Mouse (Mus musculus) liver, embryonic 14.5 days (tissue): ENCODE measurements around the gene Foxj2. TPM values are rescaled to one million over a fixed set of nuclear protein-coding genes. Genes with fewer than 3 reads are reported as not detected.
A peak's percentile ranks its signal among the peaks of the same experiment; 100 is the strongest.

ENCODE experiments used
- ATAC-seq: fragments of 200-750 bp; cut with Nextera tagmentation; 2 replicates; pipeline ENCODE4 v1.8.0; 2017; ENCODE audit warnings: moderate number of reproducible peaks, mild to moderate bottlenecking, moderate library complexity; ENCODE audit not compliant: insufficient read depth
- DNase-seq, 3 experiments: peaks; one replicate each; pipeline ENCODE4 v3.0.0-alpha.2; 2012 to 2013; ENCODE audit warnings: low read depth in 3 of 3, low spot score in 3 of 3
- H3K27ac ChIP-seq: fragments of 300-500 bp; sonication (generic); 2 replicates; pipeline ENCODE4 v1.5.1; 2014; ENCODE audit warnings: moderate library complexity, mild to moderate bottlenecking, control low read depth, inconsistent platforms
- H3K27me3 ChIP-seq: fragments of 300-500 bp; sonication (generic); 2 replicates; pipeline ENCODE4 v1.6.1; 2014; ENCODE audit warnings: mild to moderate bottlenecking, low read length, moderate library complexity; ENCODE audit not compliant: control insufficient read depth, insufficient read depth
- H3K36me3 ChIP-seq: fragments of 300-500 bp; sonication (generic); replicated peaks from 2 replicates; pipeline ENCODE4 v1.6.1; 2014; ENCODE audit warnings: low read depth; ENCODE audit not compliant: control insufficient read depth, insufficient read depth
- H3K4me1 ChIP-seq, 2 experiments: fragments of 200-500 bp in 1 of 2; fragments of 300-500 bp in 1 of 2; sonication (generic) in 1 of 2; replicated peaks; 2 replicates each; pipeline ENCODE4 v1.6.1; 2012 to 2014; ENCODE audit warnings: antibody characterized with exemption in 1 of 2, inconsistent platforms in 1 of 2, low read length in 1 of 2; ENCODE audit not compliant: control insufficient read depth in 2 of 2, insufficient read depth in 2 of 2
- H3K4me2 ChIP-seq: fragments of 300-500 bp; sonication (generic); 2 replicates; pipeline ENCODE4 v1.6.1; 2014; ENCODE audit warnings: low read depth, mild to moderate bottlenecking, control low read depth, moderate library complexity
- H3K4me3 ChIP-seq, 2 experiments: fragments of 200-500 bp in 1 of 2; fragments of 300-500 bp in 1 of 2; sonication (generic) in 1 of 2; 2 replicates each; pipeline ENCODE4 v1.5.1; 2012 to 2014; ENCODE audit warnings: low read depth in 2 of 2, low read length in 2 of 2, mild to moderate bottlenecking in 2 of 2, control low read depth in 1 of 2, inconsistent platforms in 1 of 2, moderate library complexity in 1 of 2; ENCODE audit not compliant: insufficient read depth in 1 of 2
- H3K9ac ChIP-seq: fragments of 300-500 bp; sonication (generic); replicated peaks from 2 replicates; pipeline ENCODE4 v1.6.1; 2014; ENCODE audit warnings: mild to moderate bottlenecking, control low read depth, moderate library complexity
- H3K9me3 ChIP-seq: fragments of 300-500 bp; sonication (generic); 2 replicates; pipeline ENCODE4 v1.6.1; 2016; ENCODE audit warnings: low read length, mixed read lengths; ENCODE audit not compliant: control insufficient read depth
- CTCF ChIP-seq: IDR thresholded peaks from 2 replicates; pipeline ENCODE4 v1.5.1; 2016; ENCODE audit warnings: antibody characterized with exemption, low read depth, control low read depth
- EP300 ChIP-seq: IDR thresholded peaks from 2 replicates; pipeline ENCODE4 v1.6.1; 2016; ENCODE audit warnings: antibody characterized with exemption, low read depth
- WGBS: fragments of 180-500 bp; shearing (Covaris S2); extraction: QIAGEN DNeasy Blood & Tissue Kit; methylation state at CpG from one replicate; pipeline ENCODE4 v1.1.7; 2014; ENCODE audit not compliant: insufficient replicate concordance; 5-methylcytosine and 5-hydroxymethylcytosine counted together
- polyA plus RNA-seq, 2 experiments: library from polyadenylated mRNA; depleted of rRNA in 1 of 2; stranded (reverse) in 1 of 2; unstranded in 1 of 2; fragments of >200 nt; fragmentation: Nextera tagmentation in 1 of 2; extraction: Ambion mirVana in 1 of 2; gene quantifications; 2 replicates each; pipeline versions ENCODE4 v1.2.1 to v1.2.3; 2012 to 2014

The Foxj2 gene
- polyA plus RNA-seq, 2 experiments, result 1.1 to 1.3 TPM

DNA sequence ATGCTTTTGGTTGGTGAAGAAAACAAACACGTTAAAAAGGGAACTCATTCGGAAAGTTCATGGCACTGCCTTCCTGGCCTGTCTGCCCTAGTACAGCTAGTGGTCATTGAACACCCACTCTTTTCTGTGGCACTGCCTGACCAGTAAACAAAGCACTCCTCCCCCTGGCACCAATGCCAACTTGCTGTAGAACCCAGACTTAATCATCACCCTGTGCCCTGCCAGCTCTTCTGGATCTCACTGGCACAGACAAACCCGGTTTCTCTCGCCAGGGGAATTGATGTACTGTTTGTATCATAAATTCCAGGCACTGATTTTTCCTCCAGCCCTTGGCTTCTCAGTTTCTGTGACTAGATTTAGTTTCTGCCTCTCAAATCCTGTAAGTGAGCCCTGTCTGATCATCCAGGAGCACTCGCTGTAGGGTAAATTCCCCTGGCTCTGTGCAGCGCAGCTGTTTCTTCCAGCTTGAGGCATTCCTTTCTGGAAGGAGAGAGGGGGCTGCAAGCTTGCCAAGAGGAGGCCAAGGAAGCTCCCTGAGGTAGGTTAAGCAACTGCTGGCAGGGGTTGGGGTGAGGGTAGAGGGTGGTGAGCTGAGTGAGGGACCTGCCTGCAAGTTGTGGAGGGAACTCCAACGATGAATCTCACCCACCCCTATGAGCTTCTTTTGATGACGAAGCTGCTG, 24.3 kb upstream of the Foxj2 start:
- no peak overlapping the region for H3K4me2 ChIP-seq
- DNase-seq (no peak), ATAC-seq (no peak)
- H3K9me3 ChIP-seq, result no peaks in the 10 kb centered on the region
- H3K27ac ChIP-seq, result no peak overlapping the region
- no peaks in the 10 kb centered on the region for H3K36me3 ChIP-seq
- no peak overlapping the region for H3K9ac ChIP-seq
- peaks cover 0 to under 1% of the 10 kb centered on the region in 2 experiments; a peak in 1 of 4 replicates for H3K4me1 ChIP-seq
- H3K4me3 ChIP-seq, result no peak overlapping the region
- H3K27me3 ChIP-seq, result no peaks in the 10 kb centered on the region
- WGBS, result 78% methylated on average over 8 of the region's 8 CpGs
- TF ChIP-seq CTCF (no peak), EP300 (no peak)

DNA sequence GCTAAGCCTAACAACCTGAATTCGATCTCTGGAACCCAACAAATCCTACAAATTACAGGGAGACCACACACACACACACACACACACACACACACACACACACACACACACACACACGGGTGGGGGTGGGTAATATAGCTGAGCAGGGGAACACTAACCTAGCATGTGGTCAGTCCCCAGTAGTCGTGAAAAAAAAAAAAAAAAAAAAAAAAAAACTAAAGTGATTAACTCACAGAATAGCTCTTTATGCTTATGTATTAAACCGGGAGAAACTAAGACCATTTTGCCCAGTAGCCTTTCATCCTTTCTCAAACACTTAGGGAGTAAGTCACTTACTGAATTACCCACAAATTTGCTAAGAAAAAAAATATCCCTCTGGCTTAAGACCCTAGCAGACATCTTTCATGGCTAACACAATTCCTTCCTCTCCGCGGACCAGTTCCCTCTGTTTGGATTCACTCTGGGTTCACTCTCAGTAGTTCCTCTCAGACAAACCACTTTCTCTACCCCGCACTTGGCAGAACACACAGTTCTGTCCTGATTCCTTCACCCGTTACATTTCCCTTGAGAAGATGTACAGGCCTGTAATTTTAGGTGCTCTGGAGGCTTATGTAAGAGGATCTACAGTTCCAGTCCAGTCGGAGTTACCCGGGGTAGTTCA, 18.9 kb upstream of the Foxj2 start:
- 13% methylated on average over 10 of the region's 10 CpGs for WGBS
- no peaks in the 10 kb centered on the region for H3K36me3 ChIP-seq
- DNase-seq, result no peak
- peak overlapping the region; percentile 61 to 81 for H3K4me3 ChIP-seq
- no peak for TF ChIP-seq EP300
- TF ChIP-seq CTCF, result no peak
- peak; percentile 27 for ATAC-seq
- no peaks in the 10 kb centered on the region for H3K27me3 ChIP-seq
- H3K27ac ChIP-seq, result peak overlapping the region; percentile 78
- H3K4me2 ChIP-seq, result peak overlapping the region; percentile 96
- H3K9me3 ChIP-seq, result no peaks in the 10 kb centered on the region
- peaks cover 8 to 18% of the 10 kb centered on the region in 2 experiments for H3K4me1 ChIP-seq
- peak overlapping the region; percentile 95 for H3K9ac ChIP-seq

DNA sequence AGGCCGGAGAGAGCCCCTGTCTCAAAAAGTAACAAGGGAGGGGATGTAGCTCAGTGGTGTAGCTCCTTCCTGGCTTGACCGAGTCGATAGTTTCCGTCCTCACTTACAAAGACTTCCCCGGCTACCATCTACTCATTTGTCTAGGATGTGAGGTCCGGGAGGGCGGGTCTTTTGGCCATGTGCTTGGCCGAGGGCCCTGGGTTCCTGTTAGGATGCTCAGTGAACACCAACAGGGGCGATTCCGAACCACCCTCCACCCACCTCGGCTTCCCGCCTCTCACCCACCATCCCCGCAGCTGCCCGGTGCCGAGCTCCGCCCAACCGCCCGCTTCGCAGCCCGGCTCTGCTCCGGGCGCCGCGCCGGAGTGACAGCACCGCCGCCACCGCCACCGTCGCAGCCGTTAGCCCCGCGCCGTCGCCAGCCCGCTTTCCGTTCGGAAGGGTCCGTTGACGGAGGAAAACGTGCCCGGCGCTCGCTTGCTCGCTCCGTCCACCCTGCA, 18.4 kb upstream of the Foxj2 start, which contains the start of gene Slc2a3:
Gene Slc2a3 (minus strand): TSS at position 340 of the 500 bp plus-strand sequence.
- Histone ChIP-seq H3K27ac (peak within 1 kb of the TSS; percentile 78), H3K4me1 (peaks cover 8 to 18% of the 10 kb centered on the region in 2 experiments), H3K9ac (peak within 1 kb of the TSS; percentile 95), H3K4me2 (peak within 1 kb of the TSS; percentile 96), H3K9me3 (no peaks in the 10 kb centered on the region), H3K27me3 (no peaks in the 10 kb centered on the region), H3K4me3 (peak within 1 kb of the TSS; percentile 61 to 81), H3K36me3 (no peaks in the 10 kb centered on the region)
- under 1% methylated on average over 43 of the region's 46 CpGs for WGBS
- TF ChIP-seq CTCF, result no peak
- TF ChIP-seq EP300, result no peak
- ATAC-seq (peak; percentile 84), DNase-seq (peak in 1 of 3 experiments; percentile 43)

- DNase-seq (peak in 1 of 3 experiments; percentile 41), ATAC-seq (peak; percentile 79)
- Histone ChIP-seq H3K36me3 (no peaks in the 10 kb centered on the region), H3K27me3 (no peaks in the 10 kb centered on the region), H3K4me2 (peak overlapping the region; percentile 96), H3K4me1 (peaks cover 8 to 18% of the 10 kb centered on the region in 2 experiments), H3K9me3 (no peaks in the 10 kb centered on the region), H3K9ac (peak overlapping the region; percentile 95), H3K4me3 (peak overlapping the region; percentile 61 to 81), H3K27ac (peak overlapping the region; percentile 78)
- WGBS, result 3% methylated on average over 34 of the region's 34 CpGs
- TF ChIP-seq CTCF (no peak), EP300 (no peak)
Observed at GRCm38 (mm10) chr6:122801801-122802514, 17.8 kb upstream of the Foxj2 start.
